Mouse (Mus musculus) urinary bladder, adult 18-20 months (tissue): ENCODE data around the gene Ces1d.
A peak's percentile ranks its signal among the peaks of the same experiment; 100 is the strongest.

ENCODE experiments used
- DNase-seq, 2 experiments: peaks; one replicate each; pipeline ENCODE4 v3.0.0; 2022; ENCODE audit warnings: low spot score in 2 of 2, mixed read lengths in 2 of 2

Gene Ces1d

DNA sequence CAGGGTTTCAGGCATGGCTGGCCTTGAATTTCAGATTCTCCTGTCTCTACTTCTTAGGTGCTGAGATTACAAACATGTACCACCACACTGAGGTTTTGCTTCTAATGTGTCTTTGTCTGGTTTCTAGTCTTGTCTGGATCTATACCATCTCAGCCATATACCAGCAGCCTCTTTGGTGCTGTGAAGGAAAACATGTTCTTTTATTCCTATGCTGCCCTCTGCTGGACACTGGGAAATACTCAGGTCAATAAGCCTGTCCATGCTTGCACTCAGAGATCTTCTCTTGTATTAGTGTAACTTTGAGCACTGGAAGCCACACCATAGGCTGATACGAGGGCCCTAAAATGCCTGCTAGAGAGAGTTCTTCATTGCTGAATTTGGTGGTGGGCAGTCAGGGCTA lies 56.9 kb downstream of the Ces1d start:
- DNase-seq = peak; percentile 22 to 38

DNA sequence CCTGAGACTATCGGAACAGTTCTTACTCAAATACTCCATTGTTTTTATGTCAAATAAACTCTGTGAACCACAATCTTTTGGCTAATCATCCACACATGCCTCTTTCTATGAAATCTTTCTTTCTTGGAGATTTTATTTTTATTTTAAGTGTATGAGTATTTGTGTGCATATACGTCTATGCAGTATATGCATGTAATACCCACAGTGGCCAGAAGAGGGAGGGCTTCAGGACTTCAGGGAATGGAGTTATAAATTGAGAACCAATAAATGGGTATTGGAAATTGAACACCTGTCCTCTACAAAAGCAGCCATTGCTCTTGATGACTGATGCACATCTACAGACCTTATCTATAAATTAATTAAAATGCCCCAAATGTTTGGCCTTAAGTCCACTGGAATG lies 65.4 kb downstream of the Ces1d start:
- no peak for DNase-seq

- DNase-seq = no peak
Measured at GRCm38 (mm10) chr8:93131233-93131980, 66.2 kb downstream of the Ces1d start, which contains the start of gene Ces1c. TSS of gene Ces1c (minus strand) at chr8:93131283.

DNA sequence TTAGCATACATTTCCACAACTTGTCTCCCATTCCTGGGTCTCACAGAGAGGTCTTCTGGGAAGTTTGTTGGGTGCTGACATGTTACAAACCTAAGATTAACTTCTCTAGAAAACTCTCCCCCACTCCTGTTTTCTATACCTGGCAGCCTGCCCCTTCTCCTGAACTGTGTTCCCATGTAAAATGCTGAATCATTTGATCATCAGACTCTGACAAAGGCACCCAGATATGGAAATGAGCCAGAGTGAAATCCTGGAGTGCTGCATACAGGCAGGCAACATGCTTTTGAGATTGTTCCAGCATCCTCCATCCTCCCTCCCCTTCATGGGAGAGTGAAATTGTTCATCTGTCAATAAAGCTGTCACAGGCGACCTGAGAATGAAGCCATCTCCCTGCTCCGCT lies 71.2 kb downstream of the Ces1d start:
- no peak for DNase-seq

DNA sequence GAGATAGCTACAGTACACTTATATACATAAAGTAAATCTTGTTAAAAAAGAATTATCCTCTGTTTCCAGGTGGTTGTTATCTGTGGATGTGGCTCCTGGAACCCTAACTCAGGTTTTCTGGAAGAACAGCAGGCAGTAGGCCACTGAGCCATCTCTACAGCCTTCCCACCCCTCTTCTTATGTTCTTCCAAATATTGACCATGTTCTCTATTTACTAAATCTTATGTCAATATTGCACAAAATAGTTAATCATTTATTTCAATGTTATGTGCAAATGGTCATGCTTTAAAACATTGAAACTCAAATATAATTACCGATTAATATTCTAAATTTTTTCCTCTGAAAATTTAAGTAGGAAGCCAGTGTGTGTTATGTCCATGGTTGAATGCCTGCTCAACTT lies 75.6 kb downstream of the Ces1d start:
- no peak for DNase-seq
